Mouse (Mus musculus): Measurements from ENCODE around the gene Mif. TPM values are rescaled to one million over a fixed set of nuclear protein-coding genes. Genes with fewer than 3 reads are reported as not detected.

Mif gene
- polyA plus RNA-seq (2015; fragmentation: Nextera tagmentation; extraction: Ambion mirVana), result 1,854 and 1,938 TPM in 2 replicates

DNA sequence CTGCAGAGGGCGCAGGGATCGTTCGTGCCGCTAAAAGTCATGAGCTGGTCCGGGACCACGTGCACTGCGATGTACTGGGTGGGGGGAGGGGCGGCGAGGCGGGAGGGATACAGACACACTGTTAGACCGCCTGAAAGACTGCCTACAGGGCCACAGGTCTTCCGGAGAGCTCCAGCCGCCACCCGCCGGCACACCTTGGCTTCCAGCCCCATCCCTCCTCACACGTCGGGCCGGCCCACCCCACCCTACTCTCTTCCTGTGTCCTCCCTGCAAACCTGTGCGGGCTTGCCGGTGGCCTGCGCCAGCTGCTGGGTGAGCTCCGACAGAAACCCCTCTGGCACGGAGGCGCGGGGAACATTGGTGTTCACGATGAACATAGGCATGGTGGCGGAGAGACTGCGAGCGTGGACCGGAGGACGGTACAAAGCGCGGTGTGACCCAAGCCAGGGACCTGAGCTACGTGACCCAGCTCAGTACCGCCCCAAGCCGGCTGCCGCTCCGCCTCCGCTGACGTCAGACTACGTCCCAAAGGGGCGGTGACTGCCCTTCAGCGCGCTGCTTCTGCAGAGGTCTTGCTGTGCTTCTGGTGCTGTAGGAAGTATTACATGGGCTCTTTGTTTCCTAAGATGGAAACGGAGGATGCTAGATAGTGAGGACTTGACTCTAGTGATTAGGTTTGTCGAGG lies at the start of gene Mif:
Gene Mif, minus strand, starts transcription at position 455 of the 685 bp plus-strand sequence.

GRCm38 (mm10) chr10:75893089-75893750 lies 33.2 kb upstream of the Mif start, which contains the start of gene Derl3:
Derl3 (plus strand) TSS chr10:75893413.

DNA sequence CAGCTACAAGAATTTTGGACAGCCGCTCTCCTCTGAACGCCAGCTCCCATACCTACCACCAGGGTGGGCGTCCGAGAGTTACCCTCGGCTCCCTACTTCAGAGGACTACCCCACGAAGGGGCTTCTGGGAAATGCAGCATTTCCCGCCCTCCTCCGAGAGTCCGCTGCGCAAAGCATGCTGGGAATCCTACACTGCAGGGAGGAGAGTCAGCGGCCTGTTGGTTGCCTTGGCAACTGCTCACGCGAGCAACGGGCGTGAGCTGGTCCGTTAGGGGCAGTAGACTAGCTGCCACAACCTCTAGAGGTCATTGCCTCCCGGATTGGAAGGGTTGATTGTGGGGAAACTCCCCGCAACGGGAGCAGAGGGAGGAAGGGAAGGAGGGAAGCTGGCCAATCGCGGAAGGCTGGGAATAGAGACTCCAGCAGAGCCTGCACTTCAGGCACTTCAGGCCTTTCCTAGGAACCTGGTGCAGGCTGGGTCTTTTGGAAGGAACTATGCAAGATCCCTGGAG lies 22.7 kb downstream of the Mif start, which contains the start of gene Gstt2:
Gene Gstt2, minus strand, starts transcription at position 177 of the 512 bp plus-strand sequence.

GRCm38 (mm10) chr10:75822443-75822842 lies 37.6 kb downstream of the Mif start, which contains the start of gene Gstt4:
Gstt4 (minus strand) TSS chr10:75822543.

Other genes starting within 250 kb of the Mif start
- gene Susd2, start 216.2 kb downstream of the Mif start, polyA plus RNA-seq (2015; fragmentation: Nextera tagmentation; extraction: Ambion mirVana), result 24.7 and 25.7 TPM in 2 replicates
- 28.6 and 30.3 TPM in 2 replicates for gene Cabin1, start 95.9 kb downstream of the Mif start, polyA plus RNA-seq (2015; fragmentation: Nextera tagmentation; extraction: Ambion mirVana)
- 128 and 167 TPM in 2 replicates for gene Ddt, start 86.8 kb downstream of the Mif start, polyA plus RNA-seq (2015; fragmentation: Nextera tagmentation; extraction: Ambion mirVana)
- not detected in 2 replicates for gene Gm20441, start 79.3 kb downstream of the Mif start, polyA plus RNA-seq (2015; fragmentation: Nextera tagmentation; extraction: Ambion mirVana)
- gene Gstt3, start 78.8 kb downstream of the Mif start, polyA plus RNA-seq (2015; fragmentation: Nextera tagmentation; extraction: Ambion mirVana), result 2.0 and 2.7 TPM in 2 replicates
- gene Gstt1, start 61.7 kb downstream of the Mif start, polyA plus RNA-seq (2015; fragmentation: Nextera tagmentation; extraction: Ambion mirVana), result 20.0 and 24.8 TPM in 2 replicates
- not detected in 2 replicates for gene Gstt4, start 37.7 kb downstream of the Mif start, polyA plus RNA-seq (2015; fragmentation: Nextera tagmentation; extraction: Ambion mirVana)
- 9.0 and 9.8 TPM in 2 replicates for gene Gstt2, start 22.8 kb downstream of the Mif start, polyA plus RNA-seq (2015; fragmentation: Nextera tagmentation; extraction: Ambion mirVana)
- 0.65 and 1.5 TPM in 2 replicates for gene Derl3, start 33.2 kb upstream of the Mif start, polyA plus RNA-seq (2015; fragmentation: Nextera tagmentation; extraction: Ambion mirVana)
- gene Smarcb1, start 61.4 kb upstream of the Mif start, polyA plus RNA-seq (2015; fragmentation: Nextera tagmentation; extraction: Ambion mirVana), result 176 and 183 TPM in 2 replicates
- 372 and 376 TPM in 2 replicates for gene Chchd10, start 72.9 kb upstream of the Mif start, polyA plus RNA-seq (2015; fragmentation: Nextera tagmentation; extraction: Ambion mirVana)
- 10.3 and 10.5 TPM in 2 replicates for gene Mmp11, start 76.3 kb upstream of the Mif start, polyA plus RNA-seq (2015; fragmentation: Nextera tagmentation; extraction: Ambion mirVana)
- 1.7 and 2.3 TPM in 2 replicates for gene Gm867, start 80.4 kb upstream of the Mif start, polyA plus RNA-seq (2015; fragmentation: Nextera tagmentation; extraction: Ambion mirVana)
- gene Vpreb3, start 82.8 kb upstream of the Mif start, polyA plus RNA-seq (2015; fragmentation: Nextera tagmentation; extraction: Ambion mirVana), result 1.5 TPM in 1 of 2 replicates, not detected in the other
- gene Gm5134, start 94.3 kb upstream of the Mif start, polyA plus RNA-seq (2015; fragmentation: Nextera tagmentation; extraction: Ambion mirVana), result not detected in 2 replicates
- 7.8 and 10.4 TPM in 2 replicates for gene Zfp280b, start 172.4 kb upstream of the Mif start, polyA plus RNA-seq (2015; fragmentation: Nextera tagmentation; extraction: Ambion mirVana)

Data from neural tube, postnatal 0 days (tissue).